Mouse (Mus musculus): ENCODE data around the gene Styxl1. TPM values are rescaled to one million over a fixed set of nuclear protein-coding genes. Genes with fewer than 3 reads are reported as not detected.

Gene Styxl1
- total and polyA plus RNA-seq, 3 experiments, result 0.17 TPM; not detected in 2

DNA sequence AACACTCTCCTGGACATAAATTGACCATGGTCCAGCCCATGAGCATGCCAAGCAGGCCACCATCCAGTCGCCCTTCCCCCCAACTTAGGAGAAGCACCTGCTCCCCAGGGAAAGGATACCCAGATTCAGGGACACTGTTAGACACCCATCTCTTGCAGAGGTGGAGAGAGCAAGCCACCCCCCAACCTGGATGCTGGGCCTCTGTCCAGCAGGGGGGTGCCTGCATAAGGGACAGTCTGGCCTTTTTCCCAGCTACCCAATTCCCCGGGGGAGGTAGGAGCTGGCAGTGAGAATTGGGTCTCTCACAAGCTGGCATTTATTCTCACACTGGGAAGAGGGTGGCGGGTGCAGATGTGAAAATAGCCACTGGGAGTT, 29.1 kb upstream of the Styxl1 start:
- H3K27ac ChIP-seq (ENCODE audit: control insufficient read depth, low read depth, low read length), result no peak overlapping the region
- H3K27me3 ChIP-seq (ENCODE audit: control insufficient read depth in 1 of 2, insufficient read depth in 2 of 2, low read length in 2 of 2), result peaks cover 12 to 26% of the 10 kb centered on the region in 2 experiments
- no peak for DNase-seq (ENCODE audit: low read depth, low spot score)

DNA sequence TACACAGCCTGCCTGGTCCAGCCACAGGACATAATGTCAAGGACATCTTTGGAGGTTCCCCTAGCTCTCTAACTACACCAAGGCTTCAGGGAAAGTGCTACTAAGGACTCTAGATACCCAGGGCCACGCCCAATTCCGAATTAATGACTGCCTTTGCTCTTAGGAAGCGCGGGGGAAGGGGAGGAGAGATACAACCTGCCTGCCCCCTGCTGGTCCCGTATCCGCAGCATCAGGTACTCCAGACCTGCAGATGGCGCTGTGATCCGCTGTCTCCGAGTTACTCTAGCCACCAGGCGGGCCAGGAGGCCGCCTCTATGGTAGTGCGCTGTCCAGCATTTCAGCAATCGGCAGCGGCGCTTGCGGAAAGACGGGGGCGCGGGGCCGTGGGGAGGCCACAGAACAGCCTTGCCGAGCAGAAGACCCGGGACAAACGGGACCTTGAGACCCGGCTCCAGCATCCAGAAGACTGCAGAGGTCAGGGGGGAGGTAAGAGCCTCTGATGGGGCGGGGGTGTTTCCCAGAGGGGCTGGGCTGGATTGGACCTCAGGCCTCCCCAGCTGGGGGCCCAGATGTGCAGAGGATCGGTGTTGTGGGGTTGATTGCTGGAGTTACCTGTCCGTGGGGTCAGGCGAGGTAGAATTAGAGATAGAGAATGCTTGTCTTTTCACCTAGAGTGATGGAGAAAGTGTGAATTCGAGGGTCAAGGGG, 28.5 kb upstream of the Styxl1 start, which contains the start of gene Srrm3:
Gene Srrm3 (plus strand): TSS at position 336 of the 708 bp plus-strand sequence.
- Histone ChIP-seq H3K27me3 (ENCODE audit: control insufficient read depth in 1 of 2, insufficient read depth in 2 of 2, low read length in 2 of 2) (peaks cover 9 to 23% of the 10 kb centered on the region in 2 experiments), H3K79me2 (ENCODE audit: control insufficient read depth, insufficient read depth, low read length, poor library complexity) (no peaks in the 10 kb centered on the region)
- TF ChIP-seq KAT2A (conservative IDR thresholded peaks at IDR 0.05; ENCODE audit: low read depth, low read length) (no peak), ZNF384 (IDR thresholded peaks at IDR 0.05; ENCODE audit: low read depth, low read length) (0 out of 2 replicates have a peak, but pooled peaks have one; percentile 50), MYC (IDR thresholded peaks at IDR 0.05; ENCODE audit: low read depth, low read length) (no peak), RAD21 (IDR thresholded peaks at IDR 0.05; ENCODE audit: low read depth, low read length) (peak; percentile 37), UBTF (IDR thresholded peaks at IDR 0.05; ENCODE audit: borderline replicate concordance, insufficient read depth, low read depth, low read length) (no peak), TCF12 (IDR thresholded peaks at IDR 0.05; ENCODE audit: low read depth, low read length) (peak; percentile 26; the same call in 1 of the 2 replicates), USF2 (IDR thresholded peaks at IDR 0.05; ENCODE audit: borderline replicate concordance in 1 of 2, insufficient read depth in 1 of 2, low read depth in 1 of 2, low read length in 2 of 2) (no peak), TAL1 (IDR thresholded peaks at IDR 0.05; ENCODE audit: low read length) (no peak), ELF1 (IDR thresholded peaks at IDR 0.05; ENCODE audit: low read depth, low read length) (0 out of 2 replicates have a peak, but pooled peaks have one; percentile 27), SIN3A (IDR thresholded peaks at IDR 0.05; ENCODE audit: low read length) (peak; percentile 98), POLR2A (IDR thresholded peaks at IDR 0.05; ENCODE audit: control insufficient read depth in 1 of 2, insufficient read depth in 1 of 2, low read depth in 1 of 2, low read length in 2 of 2, poor library complexity in 1 of 2) (no peak), POLR2AphosphoS2 (IDR thresholded peaks at IDR 0.05; ENCODE audit: low read length) (no peak), ZMIZ1 (IDR thresholded peaks at IDR 0.05; ENCODE audit: low read depth, low read length) (no peak), NELFE (IDR thresholded peaks at IDR 0.05; ENCODE audit: low read depth, low read length) (no peak), USF1 (IDR thresholded peaks at IDR 0.05; ENCODE audit: low read depth, low read length) (no peak), E2F4 (IDR thresholded peaks at IDR 0.05; ENCODE audit: borderline replicate concordance, low read depth, low read length) (no peak), GATA1 (IDR thresholded peaks at IDR 0.05; ENCODE audit: low read depth, low read length) (no peak), MAX (IDR thresholded peaks at IDR 0.05; ENCODE audit: low read length) (no peak), CTCF (IDR thresholded peaks at IDR 0.05 in 2 of 3, conservative IDR thresholded peaks at IDR 0.05 in 1 of 3; ENCODE audit: control insufficient read depth in 1 of 3, insufficient read depth in 1 of 3, low read depth in 2 of 3, low read length in 3 of 3, poor library complexity in 1 of 3, severe bottlenecking in 1 of 3) (peak in 2 of 3 experiments; percentile 76 to 97), MYB (IDR thresholded peaks at IDR 0.05; ENCODE audit: low read depth, low read length) (no peak), ZC3H11A (IDR thresholded peaks at IDR 0.05; ENCODE audit: low read depth, low read length) (0 out of 2 replicates have a peak, but pooled peaks have one; percentile 19), MAZ (IDR thresholded peaks at IDR 0.05; ENCODE audit: low read depth, low read length) (no peak), HCFC1 (IDR thresholded peaks at IDR 0.05; ENCODE audit: low read depth, low read length) (peak; percentile 84), CHD1 (IDR thresholded peaks at IDR 0.05; ENCODE audit: low read depth, low read length) (no peak), POLR2AphosphoS5 (IDR thresholded peaks at IDR 0.05; ENCODE audit: borderline replicate concordance, low read depth, low read length) (no peak)

More for the DNA sequence above, 29.1 kb upstream of the Styxl1 start:
- Histone ChIP-seq H3K79me2 (ENCODE audit: control insufficient read depth, insufficient read depth, low read length, poor library complexity) (no peaks in the 10 kb centered on the region), H3K9ac (ENCODE audit: control insufficient read depth, low read depth, low read length, poor library complexity, severe bottlenecking) (no peak overlapping the region), H3K9me3 (replicated peaks; ENCODE audit: insufficient read depth, low read length) (no peaks in the 10 kb centered on the region), H3K36me3 (ENCODE audit: control insufficient read depth in 1 of 2, insufficient read depth in 2 of 2, low read length in 2 of 2) (no peaks in the 10 kb centered on the region), H3K4me1 (ENCODE audit: control insufficient read depth in 1 of 2, insufficient read depth in 2 of 2, low read length in 2 of 2) (no peaks in the 10 kb centered on the region), H3K4me3 (ENCODE audit: control insufficient read depth in 1 of 2, insufficient read depth in 1 of 2, low read depth in 2 of 2, low read length in 2 of 2) (no peak overlapping the region)
- TF ChIP-seq MYB (IDR thresholded peaks at IDR 0.05; ENCODE audit: low read depth, low read length) (no peak), CTCF (IDR thresholded peaks at IDR 0.05 in 2 of 3, conservative IDR thresholded peaks at IDR 0.05 in 1 of 3; ENCODE audit: control insufficient read depth in 1 of 3, insufficient read depth in 1 of 3, low read depth in 2 of 3, low read length in 3 of 3, poor library complexity in 1 of 3, severe bottlenecking in 1 of 3) (no peak), ETS1 (IDR thresholded peaks at IDR 0.05; ENCODE audit: low read depth, low read length) (no peak), NELFE (IDR thresholded peaks at IDR 0.05; ENCODE audit: low read depth, low read length) (no peak), CHD1 (IDR thresholded peaks at IDR 0.05; ENCODE audit: low read depth, low read length) (no peak), MYC (IDR thresholded peaks at IDR 0.05; ENCODE audit: low read depth, low read length) (no peak), BHLHE40 (IDR thresholded peaks at IDR 0.05; ENCODE audit: borderline replicate concordance, low read depth, low read length) (no peak), TCF12 (IDR thresholded peaks at IDR 0.05; ENCODE audit: low read depth, low read length) (no peak), RAD21 (IDR thresholded peaks at IDR 0.05; ENCODE audit: low read depth, low read length) (no peak), POLR2A (IDR thresholded peaks at IDR 0.05; ENCODE audit: control insufficient read depth in 1 of 2, insufficient read depth in 1 of 2, low read depth in 1 of 2, low read length in 2 of 2, poor library complexity in 1 of 2) (no peak), MXI1 (IDR thresholded peaks at IDR 0.05; ENCODE audit: low read depth, low read length) (no peak), EP300 (IDR thresholded peaks at IDR 0.05; ENCODE audit: low read depth in 1 of 2, low read length in 2 of 2) (no peak), GATA1 (IDR thresholded peaks at IDR 0.05; ENCODE audit: low read depth, low read length) (no peak), ELF1 (IDR thresholded peaks at IDR 0.05; ENCODE audit: low read depth, low read length) (no peak), CHD2 (IDR thresholded peaks at IDR 0.05; ENCODE audit: low read length) (no peak), ZC3H11A (IDR thresholded peaks at IDR 0.05; ENCODE audit: low read depth, low read length) (no peak)

More for the DNA sequence above, 28.5 kb upstream of the Styxl1 start, which contains the start of gene Srrm3:
- no peak within 1 kb of the TSS for H3K9ac ChIP-seq (ENCODE audit: control insufficient read depth, low read depth, low read length, poor library complexity, severe bottlenecking)
- H3K4me3 ChIP-seq (ENCODE audit: control insufficient read depth in 1 of 2, insufficient read depth in 1 of 2, low read depth in 2 of 2, low read length in 2 of 2), result no peak within 1 kb of the TSS
- no peaks in the 10 kb centered on the region for H3K9me3 ChIP-seq (replicated peaks; ENCODE audit: insufficient read depth, low read length)
- H3K36me3 ChIP-seq (ENCODE audit: control insufficient read depth in 1 of 2, insufficient read depth in 2 of 2, low read length in 2 of 2), result no peaks in the 10 kb centered on the region
- no peak within 1 kb of the TSS for H3K27ac ChIP-seq (ENCODE audit: control insufficient read depth, low read depth, low read length)
- no peaks in the 10 kb centered on the region for H3K4me1 ChIP-seq (ENCODE audit: control insufficient read depth in 1 of 2, insufficient read depth in 2 of 2, low read length in 2 of 2)
- peak; percentile 91 for DNase-seq (ENCODE audit: low read depth, low spot score)

Data from MEL (cell line).